Mouse (Mus musculus): ENCODE results near the gene Ascc1. TPM values are rescaled to one million over a fixed set of nuclear protein-coding genes. Genes with fewer than 3 reads are reported as not detected.
"Not testable (repeated sequence)": the region's sequence is repeated elsewhere in the genome, so short reads cannot be mapped to it uniquely, and the experiment has no call there.

Gene Ascc1
- polyA plus RNA-seq, 1 experiment from 2014 or later = 37.2 TPM

DNA sequence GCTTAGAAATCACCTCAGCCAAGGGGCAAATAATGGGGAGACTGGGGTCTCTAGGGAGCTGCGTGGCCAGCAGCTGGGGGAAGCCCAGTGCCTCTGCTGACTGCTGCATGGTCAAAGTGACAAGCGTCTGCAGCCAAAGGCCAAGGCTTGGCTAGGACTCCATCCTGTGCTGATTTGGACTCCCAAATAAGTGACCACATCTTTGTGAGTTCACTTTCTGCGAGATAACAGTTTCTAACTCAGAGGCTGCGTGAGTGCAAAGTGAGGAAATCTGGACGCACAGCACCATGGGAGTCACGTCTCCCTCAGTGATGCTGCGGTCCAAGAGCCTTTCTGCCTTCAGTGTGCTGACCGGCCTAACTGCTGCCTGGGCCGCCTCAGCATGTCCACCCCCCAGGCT lies 125.7 kb downstream of the Ascc1 start:
- H3K27me3 ChIP-seq (replicated peaks; ENCODE audit: control insufficient read depth, insufficient read depth, low read length) = 0 out of 2 replicates have a peak, but pooled peaks cover 3% of the 10 kb centered on the region
- H3K4me2 ChIP-seq = no peak overlapping the region
- H3K36me3 ChIP-seq (ENCODE audit: control insufficient read depth, insufficient read depth, low read length) = no peaks in the 10 kb centered on the region
- H3K4me3 ChIP-seq (ENCODE audit: low read depth, low read length) = no peak overlapping the region
- no peak for DNase-seq (ENCODE audit: low spot score)
- 76% methylated on average over 9 of the region's 9 CpGs for WGBS
- no peaks in the 10 kb centered on the region for H3K9me3 ChIP-seq (ENCODE audit: control insufficient read depth, low read length)
- no peak overlapping the region for H3K9ac ChIP-seq (ENCODE audit: low read depth, low read length)
- H3K27ac ChIP-seq (ENCODE audit: low read depth, low read length) = no peak overlapping the region
- H3K4me1 ChIP-seq (replicated peaks; ENCODE audit: control insufficient read depth, insufficient read depth, low read length) = no peaks in the 10 kb centered on the region; the same call in 1 of the 2 replicates
- ATAC-seq (replicated peaks; ENCODE audit: low FRiP score) = no peak

DNA sequence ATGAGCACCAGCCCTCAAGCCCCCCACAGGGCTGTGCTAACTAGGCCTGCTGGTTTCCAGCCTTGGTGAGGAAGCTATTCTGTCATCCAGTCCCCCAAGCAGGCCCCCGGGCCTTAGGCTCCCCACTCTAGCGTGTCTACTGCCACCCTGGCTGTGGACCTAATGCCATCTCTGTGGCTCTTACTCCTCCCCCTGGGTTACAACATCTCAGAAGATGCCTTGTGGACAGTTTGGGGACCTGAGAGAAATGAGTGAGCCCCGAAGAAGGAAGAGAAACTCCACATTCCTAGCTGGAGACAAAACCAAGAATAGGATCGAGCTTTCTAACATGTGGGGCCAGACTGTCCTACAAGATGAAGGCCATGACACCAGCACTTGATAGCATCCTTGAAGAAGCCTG lies 127.9 kb downstream of the Ascc1 start:
- DNase-seq (ENCODE audit: low spot score) (no peak), ATAC-seq (replicated peaks; ENCODE audit: low FRiP score) (no peak)
- 0 out of 2 replicates have a peak, but pooled peaks cover 10% of the 10 kb centered on the region for H3K27me3 ChIP-seq (replicated peaks; ENCODE audit: control insufficient read depth, insufficient read depth, low read length)
- no peak overlapping the region for H3K9ac ChIP-seq (ENCODE audit: low read depth, low read length)
- H3K4me3 ChIP-seq (ENCODE audit: low read depth, low read length) = no peak overlapping the region
- no peak overlapping the region for H3K27ac ChIP-seq (ENCODE audit: low read depth, low read length)
- WGBS = 77% methylated on average over 4 of the region's 4 CpGs
- no peaks in the 10 kb centered on the region for H3K36me3 ChIP-seq (ENCODE audit: control insufficient read depth, insufficient read depth, low read length)
- H3K4me1 ChIP-seq (replicated peaks; ENCODE audit: control insufficient read depth, insufficient read depth, low read length) = no peaks in the 10 kb centered on the region; the same call in 1 of the 2 replicates
- no peak overlapping the region for H3K4me2 ChIP-seq
- no peaks in the 10 kb centered on the region for H3K9me3 ChIP-seq (ENCODE audit: control insufficient read depth, low read length)

DNA sequence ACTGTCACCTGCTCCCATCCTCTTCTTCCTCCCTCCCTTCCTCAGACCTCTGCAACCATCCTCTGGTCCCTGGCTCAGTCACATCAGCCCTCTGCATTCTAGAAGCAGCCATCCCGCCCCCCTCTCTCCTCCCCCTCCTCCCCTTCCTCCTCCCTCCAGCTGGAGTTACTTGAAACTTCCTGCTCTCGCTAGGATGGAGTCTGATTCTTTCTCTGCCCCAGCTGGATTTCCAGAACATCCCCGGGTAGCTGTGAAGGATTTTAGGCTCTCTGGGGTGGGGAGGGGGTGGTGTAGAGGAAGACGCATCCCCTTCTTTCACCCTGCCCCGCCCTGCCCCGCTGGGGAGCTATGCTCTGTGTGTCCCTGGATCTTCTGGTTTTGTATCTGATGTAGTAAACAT lies 130.9 kb downstream of the Ascc1 start:
- no peak overlapping the region for H3K27ac ChIP-seq (ENCODE audit: low read depth, low read length)
- no peak overlapping the region for H3K4me3 ChIP-seq (ENCODE audit: low read depth, low read length)
- no peak overlapping the region for H3K4me2 ChIP-seq
- 33% methylated on average over 6 of the region's 6 CpGs for WGBS
- H3K27me3 ChIP-seq (replicated peaks; ENCODE audit: control insufficient read depth, insufficient read depth, low read length) = 0 out of 2 replicates have a peak, but pooled peaks cover 7% of the 10 kb centered on the region
- DNase-seq (ENCODE audit: low spot score) = no peak
- no peaks in the 10 kb centered on the region for H3K4me1 ChIP-seq (replicated peaks; ENCODE audit: control insufficient read depth, insufficient read depth, low read length)
- no peaks in the 10 kb centered on the region for H3K36me3 ChIP-seq (ENCODE audit: control insufficient read depth, insufficient read depth, low read length)
- no peak overlapping the region for H3K9ac ChIP-seq (ENCODE audit: low read depth, low read length)
- ATAC-seq (replicated peaks; ENCODE audit: low FRiP score) = no peak
- no peaks in the 10 kb centered on the region for H3K9me3 ChIP-seq (ENCODE audit: control insufficient read depth, low read length)

DNA sequence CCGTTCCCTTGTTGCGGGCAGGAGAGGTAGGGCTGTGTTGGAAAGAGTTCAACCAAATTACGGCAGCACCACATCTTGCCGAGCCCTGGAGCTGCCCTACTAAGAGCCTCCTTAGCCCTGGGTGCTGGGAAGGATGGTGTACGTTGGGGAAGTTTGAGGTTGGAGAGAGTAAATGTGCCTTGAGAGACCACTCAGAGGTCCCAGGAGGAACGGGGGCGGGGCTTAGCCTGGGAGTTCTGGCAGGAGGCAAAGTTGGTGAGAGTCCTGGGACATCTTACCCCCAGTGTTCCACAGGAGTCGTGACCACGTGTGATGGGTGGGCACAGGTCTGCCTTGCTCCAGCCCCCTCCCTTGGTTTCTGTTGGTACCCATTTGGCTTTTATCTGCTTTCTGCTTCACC lies 131.6 kb downstream of the Ascc1 start:
- ATAC-seq (replicated peaks; ENCODE audit: low FRiP score) (no peak), DNase-seq (ENCODE audit: low spot score) (no peak)
- H3K4me2 ChIP-seq = no peak overlapping the region
- H3K9me3 ChIP-seq (ENCODE audit: control insufficient read depth, low read length) = no peaks in the 10 kb centered on the region
- no peak overlapping the region for H3K4me3 ChIP-seq (ENCODE audit: low read depth, low read length)
- H3K9ac ChIP-seq (ENCODE audit: low read depth, low read length) = no peak overlapping the region
- H3K36me3 ChIP-seq (ENCODE audit: control insufficient read depth, insufficient read depth, low read length) = no peaks in the 10 kb centered on the region
- 0 out of 2 replicates have a peak, but pooled peaks cover 7% of the 10 kb centered on the region for H3K27me3 ChIP-seq (replicated peaks; ENCODE audit: control insufficient read depth, insufficient read depth, low read length)
- H3K4me1 ChIP-seq (replicated peaks; ENCODE audit: control insufficient read depth, insufficient read depth, low read length) = no peaks in the 10 kb centered on the region
- no peak overlapping the region for H3K27ac ChIP-seq (ENCODE audit: low read depth, low read length)
- WGBS = 36% methylated on average over 9 of the region's 9 CpGs

DNA sequence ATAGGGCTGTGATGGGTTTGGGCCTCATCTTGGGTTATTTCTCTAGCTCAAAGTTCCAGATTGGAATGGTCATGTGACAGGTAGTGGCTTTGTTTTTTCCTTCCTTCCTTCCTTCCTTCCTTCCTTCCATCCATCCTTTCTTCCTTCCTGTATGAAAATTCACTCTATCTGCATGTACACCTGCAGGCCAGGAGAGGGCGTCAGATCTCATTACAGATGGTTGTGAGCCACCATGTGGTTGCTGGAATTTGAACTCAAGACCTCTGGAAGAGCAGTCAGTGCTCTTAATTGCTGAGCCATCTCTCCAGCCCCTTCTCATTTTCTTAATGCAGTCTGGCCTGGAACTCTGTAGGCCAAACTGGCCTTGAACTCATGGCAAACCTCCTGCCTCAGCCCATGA lies 133.4 kb downstream of the Ascc1 start:
- not testable (repeated sequence) for H3K27ac ChIP-seq (ENCODE audit: low read depth, low read length); ATAC-seq (replicated peaks; ENCODE audit: low FRiP score); H3K4me2 ChIP-seq; H3K9ac ChIP-seq (ENCODE audit: low read depth, low read length); H3K4me3 ChIP-seq (ENCODE audit: low read depth, low read length); H3K4me1 ChIP-seq (replicated peaks; ENCODE audit: control insufficient read depth, insufficient read depth, low read length); H3K36me3 ChIP-seq (ENCODE audit: control insufficient read depth, insufficient read depth, low read length); DNase-seq (ENCODE audit: low spot score); H3K27me3 ChIP-seq (replicated peaks; ENCODE audit: control insufficient read depth, insufficient read depth, low read length); H3K9me3 ChIP-seq (ENCODE audit: control insufficient read depth, low read length)
- 48% methylated on average over 1 of the region's 1 CpGs for WGBS

DNA sequence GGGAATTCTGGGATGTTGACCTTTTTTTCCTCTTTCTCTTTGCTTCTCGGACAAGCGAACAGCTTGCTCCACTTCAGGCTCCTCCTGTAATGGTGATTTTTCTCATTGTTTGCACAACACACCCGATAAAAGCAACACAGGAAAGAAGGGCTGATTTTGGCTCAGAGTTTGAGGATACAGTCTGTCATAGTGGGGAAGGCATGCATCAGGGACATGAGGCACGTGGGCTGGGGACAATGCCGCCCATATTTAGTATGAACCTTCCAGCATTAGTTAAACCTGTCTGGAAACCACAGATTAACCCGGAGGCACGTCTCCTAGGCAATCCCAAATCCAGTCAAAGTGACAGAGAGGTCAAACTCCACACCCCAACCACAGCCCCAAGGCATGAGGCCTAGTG lies 134.3 kb downstream of the Ascc1 start:
- no peak overlapping the region for H3K4me2 ChIP-seq
- no peak overlapping the region for H3K27ac ChIP-seq (ENCODE audit: low read depth, low read length)
- no peaks in the 10 kb centered on the region for H3K4me1 ChIP-seq (replicated peaks; ENCODE audit: control insufficient read depth, insufficient read depth, low read length)
- H3K27me3 ChIP-seq (replicated peaks; ENCODE audit: control insufficient read depth, insufficient read depth, low read length) = 0 out of 2 replicates have a peak, but pooled peaks cover 7% of the 10 kb centered on the region
- WGBS = 76% methylated on average over 7 of the region's 7 CpGs
- DNase-seq (ENCODE audit: low spot score) (no peak), ATAC-seq (replicated peaks; ENCODE audit: low FRiP score) (no peak)
- H3K4me3 ChIP-seq (ENCODE audit: low read depth, low read length) = no peak overlapping the region
- no peaks in the 10 kb centered on the region for H3K36me3 ChIP-seq (ENCODE audit: control insufficient read depth, insufficient read depth, low read length)
- no peak overlapping the region for H3K9ac ChIP-seq (ENCODE audit: low read depth, low read length)
- no peaks in the 10 kb centered on the region for H3K9me3 ChIP-seq (ENCODE audit: control insufficient read depth, low read length)

DNA sequence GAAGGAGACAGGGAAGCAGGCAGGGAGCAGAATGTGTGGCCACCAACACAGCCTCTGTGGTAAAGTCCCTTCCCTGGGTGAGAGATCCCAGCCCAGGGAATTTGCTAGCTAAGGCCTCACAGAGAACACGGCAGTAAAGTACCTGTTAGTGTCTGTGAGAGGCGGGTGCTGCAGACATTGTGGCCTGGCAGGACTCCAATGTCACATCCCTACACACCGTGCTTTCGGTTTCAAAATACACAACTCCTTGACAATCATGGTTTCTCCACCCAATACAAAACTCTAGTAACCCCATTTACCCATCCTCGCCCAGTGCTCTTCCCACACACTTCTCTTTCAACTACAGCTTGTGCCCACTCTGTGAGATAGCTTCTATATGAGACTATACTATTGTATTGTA lies 136.1 kb downstream of the Ascc1 start:
- Histone ChIP-seq H3K9me3 (ENCODE audit: control insufficient read depth, low read length) (no peaks in the 10 kb centered on the region), H3K4me2 (no peak overlapping the region), H3K4me3 (ENCODE audit: low read depth, low read length) (no peak overlapping the region), H3K4me1 (replicated peaks; ENCODE audit: control insufficient read depth, insufficient read depth, low read length) (no peaks in the 10 kb centered on the region), H3K36me3 (ENCODE audit: control insufficient read depth, insufficient read depth, low read length) (no peaks in the 10 kb centered on the region), H3K27me3 (replicated peaks; ENCODE audit: control insufficient read depth, insufficient read depth, low read length) (0 out of 2 replicates have a peak, but pooled peaks cover 5% of the 10 kb centered on the region), H3K27ac (ENCODE audit: low read depth, low read length) (no peak overlapping the region), H3K9ac (ENCODE audit: low read depth, low read length) (no peak overlapping the region)
- ATAC-seq (replicated peaks; ENCODE audit: low FRiP score) (no peak), DNase-seq (ENCODE audit: low spot score) (no peak)
- WGBS = 86% methylated on average over 5 of the region's 5 CpGs

DNA sequence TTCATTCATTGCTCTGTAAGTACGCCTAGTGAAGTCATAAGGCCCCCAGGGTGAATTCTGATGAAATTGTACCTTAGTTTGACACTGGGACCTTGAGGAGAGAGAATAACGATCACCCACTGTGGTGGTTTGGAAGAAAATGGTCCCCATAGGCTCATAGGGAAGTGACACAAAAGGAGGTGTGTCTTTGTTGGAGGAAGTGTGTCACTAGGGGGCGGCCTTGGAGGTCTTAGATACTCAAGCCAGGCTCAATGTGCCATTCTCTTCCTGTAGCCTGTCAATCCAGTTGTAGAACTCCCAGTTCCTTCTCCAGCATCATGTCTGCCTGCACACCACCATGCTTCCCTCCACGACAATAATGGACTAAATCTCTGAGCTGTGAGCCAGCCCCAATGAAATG lies 138.1 kb downstream of the Ascc1 start:
- no peaks in the 10 kb centered on the region for H3K9me3 ChIP-seq (ENCODE audit: control insufficient read depth, low read length)
- no peak overlapping the region for H3K4me2 ChIP-seq
- no peak overlapping the region for H3K9ac ChIP-seq (ENCODE audit: low read depth, low read length)
- DNase-seq (ENCODE audit: low spot score) (no peak), ATAC-seq (replicated peaks; ENCODE audit: low FRiP score) (no peak)
- H3K27me3 ChIP-seq (replicated peaks; ENCODE audit: control insufficient read depth, insufficient read depth, low read length) = no peaks in the 10 kb centered on the region
- H3K4me3 ChIP-seq (ENCODE audit: low read depth, low read length) = no peak overlapping the region
- H3K4me1 ChIP-seq (replicated peaks; ENCODE audit: control insufficient read depth, insufficient read depth, low read length) = no peaks in the 10 kb centered on the region
- 79% methylated on average over 4 of the region's 4 CpGs for WGBS
- no peaks in the 10 kb centered on the region for H3K36me3 ChIP-seq (ENCODE audit: control insufficient read depth, insufficient read depth, low read length)
- no peak overlapping the region for H3K27ac ChIP-seq (ENCODE audit: low read depth, low read length)

DNA sequence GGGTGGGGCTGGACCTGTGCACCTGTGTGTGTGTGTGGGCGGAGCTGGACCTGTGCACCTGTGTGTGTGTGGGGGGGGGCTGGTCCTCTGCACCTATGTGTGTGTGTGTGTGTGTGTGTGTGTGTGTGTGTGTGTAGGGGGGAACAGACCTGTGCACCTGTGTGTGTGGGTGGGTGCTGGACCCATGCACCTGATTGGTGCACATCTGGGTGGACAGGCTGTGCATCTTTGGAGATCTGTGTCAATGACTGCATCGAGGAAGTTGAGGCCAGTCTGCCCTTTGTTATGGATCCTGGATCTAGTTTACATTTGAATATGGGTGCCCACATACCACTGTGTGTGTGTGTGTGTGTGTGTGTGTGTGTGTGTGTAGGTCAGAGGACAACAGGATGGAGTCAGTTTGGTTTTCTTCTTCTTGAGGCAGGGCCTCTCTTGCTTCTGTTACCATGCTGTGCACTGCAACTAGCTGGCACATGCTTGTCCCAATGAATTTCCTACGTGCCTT lies 139.1 kb downstream of the Ascc1 start:
- Histone ChIP-seq H3K36me3 (ENCODE audit: control insufficient read depth, insufficient read depth, low read length) (no peaks in the 10 kb centered on the region), H3K9ac (ENCODE audit: low read depth, low read length) (no peak overlapping the region), H3K9me3 (ENCODE audit: control insufficient read depth, low read length) (no peaks in the 10 kb centered on the region), H3K27me3 (replicated peaks; ENCODE audit: control insufficient read depth, insufficient read depth, low read length) (no peaks in the 10 kb centered on the region), H3K4me3 (ENCODE audit: low read depth, low read length) (no peak overlapping the region), H3K4me1 (replicated peaks; ENCODE audit: control insufficient read depth, insufficient read depth, low read length) (no peaks in the 10 kb centered on the region), H3K4me2 (no peak overlapping the region), H3K27ac (ENCODE audit: low read depth, low read length) (no peak overlapping the region)
- ATAC-seq (replicated peaks; ENCODE audit: low FRiP score) = no peak
- no peak for DNase-seq (ENCODE audit: low spot score)
- 87% methylated on average over 3 of the region's 3 CpGs for WGBS
